Mouse (Mus musculus) forebrain, embryonic 14.5 days (tissue): ENCODE data around the gene Mpped1. TPM values are rescaled to one million over a fixed set of nuclear protein-coding genes. Genes with fewer than 3 reads are reported as not detected.

Source experiments
- ATAC-seq: fragments of 200-750 bp; cut with Nextera tagmentation; 2 replicates; pipeline ENCODE4 v1.8.0; 2017; ENCODE audit warnings: mild to moderate bottlenecking, moderate library complexity
- DNase-seq: peaks from one replicate; pipeline ENCODE4 v3.0.0-alpha.2; 2015; ENCODE audit warnings: low spot score
- H3K27ac ChIP-seq: fragments of 300-500 bp; sonication (generic); 2 replicates; pipeline ENCODE4 v1.5.1; 2014; ENCODE audit warnings: low read depth, mild to moderate bottlenecking, control low read depth, low read length, moderate library complexity
- H3K27me3 ChIP-seq: fragments of 300-500 bp; sonication (generic); replicated peaks from 2 replicates; pipeline ENCODE4 v1.6.1; 2014; ENCODE audit warnings: low read length, control low read depth, mixed read lengths; ENCODE audit not compliant: control insufficient read depth, insufficient read depth
- H3K36me3 ChIP-seq: fragments of 300-500 bp; sonication (generic); 2 replicates; pipeline ENCODE4 v1.6.1; 2014; ENCODE audit warnings: low read length, control low read depth; ENCODE audit not compliant: control insufficient read depth, insufficient read depth
- H3K4me1 ChIP-seq: fragments of 300-500 bp; sonication (generic); 2 replicates; pipeline ENCODE4 v1.6.1; 2014; ENCODE audit warnings: antibody characterized with exemption, low read length, control low read depth; ENCODE audit not compliant: control insufficient read depth, insufficient read depth
- H3K4me2 ChIP-seq: fragments of 300-500 bp; sonication (generic); 2 replicates; pipeline ENCODE4 v1.6.1; 2014; ENCODE audit warnings: mild to moderate bottlenecking, control low read depth, low read length
- H3K4me3 ChIP-seq: fragments of 300-500 bp; sonication (generic); 2 replicates; pipeline ENCODE4 v1.5.1; 2014; ENCODE audit warnings: low read depth, low read length, control low read depth
- H3K9ac ChIP-seq: fragments of 300-500 bp; sonication (generic); 2 replicates; pipeline ENCODE4 v1.6.1; 2014; ENCODE audit warnings: mild to moderate bottlenecking, low read length, control low read depth, moderate library complexity
- H3K9me3 ChIP-seq: fragments of 300-500 bp; sonication (generic); replicated peaks from 2 replicates; pipeline ENCODE4 v1.6.1; 2016; ENCODE audit warnings: low read length, control low read depth, mixed read lengths; ENCODE audit not compliant: control insufficient read depth
- WGBS: fragments of 180-500 bp; shearing (Covaris S2); extraction: QIAGEN DNeasy Blood & Tissue Kit; methylation state at CpG from one replicate; pipeline ENCODE4 v1.1.7; 2014; 5-methylcytosine and 5-hydroxymethylcytosine counted together
- polyA plus RNA-seq: library from polyadenylated mRNA; unstranded; fragments of >200 nt; fragmentation: Nextera tagmentation; extraction: Ambion mirVana; gene quantifications from 2 replicates; pipeline ENCODE4 v1.2.1, GENCODE M21; 2014

Gene Mpped1
- polyA plus RNA-seq, 1 experiment from 2014 or later: 194 TPM

DNA sequence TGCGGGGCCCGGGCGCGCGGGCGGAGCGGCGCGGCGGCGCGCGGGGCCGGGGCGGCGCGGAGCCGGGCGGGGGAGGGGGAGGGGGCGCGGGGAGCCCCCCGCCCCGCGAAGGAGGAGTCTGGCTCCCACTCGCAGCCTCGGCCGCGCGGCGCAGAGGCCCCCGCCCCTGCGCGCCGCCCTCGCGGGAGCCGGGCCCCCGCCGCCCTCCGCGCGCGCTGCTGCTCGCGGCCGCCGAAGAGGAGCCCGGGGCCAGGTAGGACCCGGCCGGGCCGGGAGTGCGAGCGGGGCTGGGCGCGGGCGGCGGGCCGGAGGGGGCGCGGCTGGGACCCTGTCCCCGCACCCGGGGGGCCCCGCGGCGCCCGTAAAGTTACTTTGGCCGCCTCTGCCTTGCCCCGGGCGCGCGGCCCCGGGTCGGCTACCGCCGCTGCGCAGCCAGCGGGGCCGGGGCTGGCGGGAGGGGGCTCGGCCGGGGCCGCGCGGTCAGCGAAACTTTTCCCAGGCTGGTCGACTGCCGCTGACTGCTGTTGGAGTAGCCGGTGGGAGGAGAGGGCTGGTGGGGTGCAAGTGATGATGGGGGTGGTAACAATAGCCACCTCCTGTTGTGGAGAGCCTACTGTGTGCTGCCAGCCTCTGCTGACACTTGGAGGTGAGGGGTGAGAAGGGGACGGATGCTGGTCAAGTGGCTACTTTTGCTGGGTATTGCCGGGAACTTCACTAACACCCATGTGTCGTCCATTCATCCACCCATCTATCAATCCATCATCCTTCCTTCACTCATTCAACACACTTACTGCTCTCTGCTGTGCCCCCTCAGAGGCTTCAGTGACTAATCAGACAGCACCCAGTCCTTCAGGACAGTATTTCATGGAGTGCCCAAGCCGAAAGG lies 831 bp downstream of the Mpped1 start:
- Histone ChIP-seq H3K36me3 (no peaks in the 10 kb centered on the region), H3K9ac (peak overlapping the region; percentile 86), H3K4me3 (peak overlapping the region; percentile 67), H3K9me3 (no peaks in the 10 kb centered on the region), H3K27me3 (no peaks in the 10 kb centered on the region), H3K27ac (peak overlapping the region; percentile 87), H3K4me1 (peaks cover 23% of the 10 kb centered on the region), H3K4me2 (peak overlapping the region; percentile 80)
- ATAC-seq (peak; percentile 61), DNase-seq (peak; percentile 73)
- WGBS: 2% methylated on average over 34 of the region's 92 CpGs

DNA sequence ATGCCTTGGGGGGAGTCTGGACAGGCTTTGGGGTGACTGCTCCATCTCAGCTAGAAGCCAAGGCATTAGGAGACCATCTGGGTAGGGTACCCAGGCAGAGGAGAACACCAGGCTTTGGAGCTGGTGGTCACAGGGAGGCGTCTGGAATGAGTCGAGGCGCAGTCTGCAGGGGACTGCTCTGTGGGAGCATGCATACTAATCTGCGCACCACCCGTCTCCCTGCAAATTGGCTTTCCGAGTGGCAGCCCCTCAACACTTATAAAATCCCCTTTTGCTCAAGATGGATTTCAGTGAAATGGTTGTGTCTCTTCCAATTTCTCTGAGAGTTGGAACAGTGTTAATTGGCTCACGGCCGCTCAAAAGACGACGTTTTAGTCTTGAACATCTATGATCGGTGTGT lies 2.0 kb downstream of the Mpped1 start:
- H3K27ac ChIP-seq: peak overlapping the region; percentile 87
- peak overlapping the region; percentile 67 for H3K4me3 ChIP-seq
- peaks cover 25% of the 10 kb centered on the region for H3K4me1 ChIP-seq
- peak overlapping the region; percentile 86 for H3K9ac ChIP-seq
- no peaks in the 10 kb centered on the region for H3K9me3 ChIP-seq
- 12% methylated on average over 11 of the region's 11 CpGs for WGBS
- peak; percentile 71 for DNase-seq
- no peaks in the 10 kb centered on the region for H3K27me3 ChIP-seq
- H3K4me2 ChIP-seq: peak overlapping the region; percentile 80
- ATAC-seq: peak; percentile 71; the same call in 1 of the 2 replicates
- no peaks in the 10 kb centered on the region for H3K36me3 ChIP-seq

DNA sequence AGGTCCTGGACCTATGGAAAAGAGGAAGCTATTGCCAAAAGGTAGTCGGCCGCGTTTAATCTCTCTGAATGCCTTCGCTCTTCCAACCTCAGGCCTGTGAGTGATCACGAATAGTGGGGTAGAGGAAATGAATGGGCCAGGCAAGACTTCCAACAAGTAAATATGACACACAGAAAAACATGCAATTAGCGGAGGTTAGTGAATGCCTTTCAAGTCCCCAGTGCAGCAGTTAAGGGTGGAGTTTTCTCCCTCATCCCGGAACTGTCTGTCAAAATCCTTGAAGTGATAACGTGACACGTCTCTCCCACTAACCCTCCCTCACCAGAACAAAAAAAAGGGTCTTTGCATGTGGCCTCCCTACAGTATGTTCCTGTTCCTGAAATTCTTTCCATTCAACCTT lies 3.0 kb downstream of the Mpped1 start:
- Histone ChIP-seq H3K36me3 (no peaks in the 10 kb centered on the region), H3K9me3 (no peaks in the 10 kb centered on the region), H3K27me3 (no peaks in the 10 kb centered on the region), H3K9ac (peak overlapping the region; percentile 43), H3K27ac (peak overlapping the region; percentile 87), H3K4me3 (peak overlapping the region; percentile 67), H3K4me2 (peak overlapping the region; percentile 80), H3K4me1 (peaks cover 25% of the 10 kb centered on the region)
- WGBS: 8% methylated on average over 9 of the region's 9 CpGs
- DNase-seq (peak; percentile 68), ATAC-seq (no peak; the same call in 1 of the 2 replicates)

DNA sequence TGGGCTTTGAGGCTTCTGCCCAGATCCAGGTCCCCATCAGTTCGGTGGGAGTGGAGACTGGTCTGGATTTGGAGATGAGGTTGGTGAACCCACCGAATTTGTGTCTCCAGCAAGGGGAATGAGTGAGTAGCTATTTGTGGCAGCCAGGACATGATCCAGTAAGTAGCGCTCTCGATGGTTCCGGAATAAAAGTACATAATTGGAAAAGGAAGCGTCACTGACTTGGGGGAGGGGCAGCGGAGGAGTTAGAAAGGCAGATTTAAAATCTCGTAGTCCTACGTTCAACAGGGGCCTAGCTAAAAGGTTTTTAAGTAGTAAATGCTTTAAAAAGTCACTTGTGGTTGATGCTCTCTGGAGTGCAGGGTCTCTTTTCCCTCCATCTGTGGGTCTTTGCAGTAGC lies 5.5 kb downstream of the Mpped1 start:
- no peak for ATAC-seq
- H3K27me3 ChIP-seq: no peaks in the 10 kb centered on the region
- H3K4me3 ChIP-seq: no peak overlapping the region
- H3K4me2 ChIP-seq: peak overlapping the region; percentile 80
- H3K9me3 ChIP-seq: no peaks in the 10 kb centered on the region
- H3K36me3 ChIP-seq: no peaks in the 10 kb centered on the region
- H3K27ac ChIP-seq: peak overlapping the region; percentile 0; the same call in 1 of the 2 replicates
- 0 out of 2 replicates have a peak overlapping the region, but pooled peaks have one; percentile 14 for H3K9ac ChIP-seq
- WGBS: 61% methylated on average over 9 of the region's 9 CpGs
- peak; percentile 15 for DNase-seq
- peaks cover 25% of the 10 kb centered on the region for H3K4me1 ChIP-seq

DNA sequence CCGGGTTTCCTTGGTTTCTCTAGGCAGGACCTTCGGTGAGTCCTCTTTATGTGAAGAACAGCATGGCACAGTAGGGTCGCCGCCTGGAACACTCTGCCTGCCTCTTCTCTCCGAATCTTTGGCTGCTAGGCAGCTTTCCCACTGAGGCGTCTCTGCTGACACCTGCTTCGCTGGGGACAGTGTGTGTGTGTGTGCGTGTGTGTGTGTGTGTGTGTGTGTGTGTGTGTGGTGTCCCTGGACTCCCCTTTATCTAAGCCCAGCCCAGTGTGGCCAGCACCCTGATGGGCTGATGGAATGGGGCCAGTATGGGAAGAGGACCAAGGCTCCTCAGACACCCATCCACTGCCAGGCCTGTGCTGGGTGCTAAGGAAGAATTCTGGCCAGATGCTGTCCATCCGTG lies 9.8 kb downstream of the Mpped1 start:
- no peak overlapping the region for H3K4me2 ChIP-seq
- no peak overlapping the region for H3K27ac ChIP-seq
- no peaks in the 10 kb centered on the region for H3K27me3 ChIP-seq
- H3K4me3 ChIP-seq: no peak overlapping the region
- DNase-seq (peak; percentile 16), ATAC-seq (no peak)
- H3K9me3 ChIP-seq: no peaks in the 10 kb centered on the region
- H3K36me3 ChIP-seq: peaks cover 5% of the 10 kb centered on the region; the same call in 1 of the 2 replicates
- peaks cover 8% of the 10 kb centered on the region for H3K4me1 ChIP-seq
- WGBS: 75% methylated on average over 9 of the region's 9 CpGs
- no peak overlapping the region for H3K9ac ChIP-seq

DNA sequence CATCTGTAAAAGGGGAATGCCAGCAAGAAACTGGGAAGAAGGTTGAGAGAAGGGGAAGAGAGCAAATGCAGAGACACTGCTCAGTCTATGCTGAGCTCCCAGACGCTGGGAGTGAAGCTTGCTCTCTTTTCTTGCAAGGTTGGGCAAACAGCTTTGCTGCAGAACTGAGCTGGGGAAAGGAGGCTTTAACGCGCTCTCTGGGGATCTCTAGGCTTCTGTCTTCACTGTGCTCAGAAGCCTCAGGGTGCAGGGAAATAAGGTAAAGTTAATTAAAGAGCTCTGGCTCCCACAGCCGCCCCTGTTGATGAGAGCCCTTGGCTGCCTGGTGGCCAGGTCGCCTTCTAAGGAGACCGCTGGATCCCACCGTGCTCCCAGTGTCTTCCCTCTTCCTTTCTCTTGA lies 17.7 kb downstream of the Mpped1 start:
- Histone ChIP-seq H3K27ac (no peak overlapping the region), H3K9ac (no peak overlapping the region), H3K4me2 (no peak overlapping the region), H3K9me3 (no peaks in the 10 kb centered on the region), H3K4me3 (no peak overlapping the region), H3K27me3 (no peaks in the 10 kb centered on the region), H3K36me3 (peaks cover 12% of the 10 kb centered on the region; the same call in 1 of the 2 replicates), H3K4me1 (no peaks in the 10 kb centered on the region)
- ATAC-seq (no peak), DNase-seq (no peak)
- 49% methylated on average over 7 of the region's 7 CpGs for WGBS

DNA sequence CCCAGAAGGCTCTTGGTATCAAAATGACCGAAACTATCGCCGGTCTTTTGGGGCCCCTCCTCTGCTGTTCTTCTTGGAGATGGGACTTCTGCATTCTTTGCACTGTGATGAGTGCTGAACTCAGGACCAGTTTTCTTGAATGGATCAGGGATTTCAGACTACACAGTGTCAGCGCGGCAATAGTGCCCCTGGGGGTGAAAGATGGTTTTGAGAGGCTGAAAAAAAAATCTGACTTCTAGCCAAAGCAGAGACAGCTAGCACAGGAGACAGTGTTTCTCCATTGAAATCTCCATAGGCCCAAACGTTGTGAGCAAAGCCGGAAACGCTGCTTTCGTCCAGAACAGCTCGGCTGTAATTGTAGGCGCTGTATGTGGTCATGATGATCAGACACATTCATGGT lies 19.7 kb downstream of the Mpped1 start:
- WGBS: 85% methylated on average over 11 of the region's 11 CpGs
- Histone ChIP-seq H3K4me2 (no peak overlapping the region), H3K9ac (no peak overlapping the region), H3K36me3 (0 out of 2 replicates have a peak, but pooled peaks cover 8% of the 10 kb centered on the region), H3K9me3 (no peaks in the 10 kb centered on the region), H3K4me3 (no peak overlapping the region), H3K27ac (no peak overlapping the region), H3K27me3 (no peaks in the 10 kb centered on the region), H3K4me1 (no peaks in the 10 kb centered on the region)
- DNase-seq (no peak), ATAC-seq (no peak)

DNA sequence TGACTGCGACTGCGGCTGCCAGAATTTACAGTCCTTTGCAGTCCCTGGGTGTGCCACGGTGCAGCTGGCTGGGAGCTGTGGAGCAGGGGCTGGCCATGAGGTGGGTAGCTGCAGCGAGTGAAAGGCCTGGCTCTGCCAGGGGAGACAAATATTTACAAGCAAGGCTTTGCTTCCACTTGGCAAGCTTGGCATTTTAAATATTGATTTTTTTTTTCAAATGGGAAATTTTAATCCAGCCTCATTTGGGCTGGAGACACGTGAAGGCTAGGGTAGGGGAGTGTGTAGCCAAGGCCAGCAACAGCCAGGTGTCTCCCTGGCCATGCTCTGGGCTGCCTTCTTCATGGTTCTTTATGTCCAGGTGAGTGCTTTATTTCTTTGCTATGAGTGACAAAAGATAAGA lies 21.7 kb downstream of the Mpped1 start:
- no peak overlapping the region for H3K9ac ChIP-seq
- no peaks in the 10 kb centered on the region for H3K9me3 ChIP-seq
- H3K27ac ChIP-seq: no peak overlapping the region; the same call in 1 of the 2 replicates
- H3K4me1 ChIP-seq: no peaks in the 10 kb centered on the region
- 0 out of 2 replicates have a peak, but pooled peaks cover 8% of the 10 kb centered on the region for H3K36me3 ChIP-seq
- H3K27me3 ChIP-seq: no peaks in the 10 kb centered on the region
- no peak overlapping the region for H3K4me2 ChIP-seq
- ATAC-seq (no peak), DNase-seq (no peak)
- WGBS: 75% methylated on average over 5 of the region's 5 CpGs
- no peak overlapping the region for H3K4me3 ChIP-seq

DNA sequence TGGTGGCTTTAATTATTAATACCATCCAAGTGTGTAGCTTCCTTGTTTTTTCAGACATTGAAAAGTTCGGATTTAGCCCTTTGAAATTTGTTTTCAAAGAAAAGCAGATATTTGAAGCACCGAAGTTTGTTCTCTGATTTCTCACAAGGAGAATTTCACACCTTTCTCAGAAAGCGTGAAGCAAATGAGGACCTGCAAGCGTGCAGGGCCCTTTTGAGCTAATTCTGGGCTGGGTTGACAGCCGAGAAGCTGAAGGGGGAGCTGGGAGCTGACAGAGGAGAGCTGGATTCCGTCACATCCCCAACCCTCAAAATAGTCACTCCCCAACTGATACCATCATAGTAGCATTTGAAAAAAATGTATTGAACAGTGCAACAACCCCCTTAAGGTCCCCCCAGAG lies 34.8 kb downstream of the Mpped1 start:
- Histone ChIP-seq H3K9ac (no peak overlapping the region), H3K4me2 (no peak overlapping the region), H3K27ac (no peak overlapping the region), H3K4me1 (no peaks in the 10 kb centered on the region), H3K4me3 (no peak overlapping the region), H3K9me3 (no peaks in the 10 kb centered on the region), H3K27me3 (no peaks in the 10 kb centered on the region), H3K36me3 (peaks cover 8% of the 10 kb centered on the region; the same call in 1 of the 2 replicates)
- no peak for ATAC-seq
- DNase-seq: no peak
- 91% methylated on average over 6 of the region's 6 CpGs for WGBS
